Mouse (Mus musculus) heart, postnatal 25 days (tissue): Measurements from ENCODE around the gene C1qa. TPM values are rescaled to one million over a fixed set of nuclear protein-coding genes. Genes with fewer than 3 reads are reported as not detected.

Experiments
- DNase-seq: peaks from one replicate; pipeline ENCODE4 v3.0.0; 2022; ENCODE audit warnings: low spot score
- intact Hi-C: fragments of 180-260 bp; cut with DNase I; formaldehyde crosslinking; loops from one replicate; pipeline ENCODE4 v1.15.1; 2025
- total RNA-seq, 2 experiments: library from RNA; stranded (reverse); gene quantifications; 2 replicates each; pipeline ENCODE4 v1.2.3; 2021

C1qa gene
- total RNA-seq, 2 experiments from 2014 or later: 46.0 to 46.8 TPM

DNA sequence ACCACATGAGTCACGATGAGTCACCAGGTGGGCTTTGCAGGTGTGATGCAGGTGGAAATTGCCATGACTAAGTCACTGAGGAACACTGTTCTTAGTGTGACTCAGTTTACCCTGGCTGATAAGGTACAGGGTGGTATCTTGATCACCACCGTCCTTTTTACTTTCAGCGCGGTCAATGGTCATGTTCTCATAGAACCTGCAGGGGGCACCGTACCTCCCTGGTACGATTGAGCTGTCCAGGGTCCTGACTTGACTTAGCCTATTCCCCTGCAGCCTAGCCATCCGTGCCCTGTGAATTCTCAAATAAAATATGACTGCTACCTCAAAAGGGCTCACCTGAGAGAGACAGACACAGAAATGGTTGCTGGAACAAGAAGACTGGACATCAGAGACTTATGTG, 8.4 kb upstream of the C1qa start:
- DNase-seq: no peak
- intact Hi-C loops: loop anchor here (1.0 kb wide), 1 partner anchor 165 kb away; no protein-coding TSS in a partner anchor

DNA sequence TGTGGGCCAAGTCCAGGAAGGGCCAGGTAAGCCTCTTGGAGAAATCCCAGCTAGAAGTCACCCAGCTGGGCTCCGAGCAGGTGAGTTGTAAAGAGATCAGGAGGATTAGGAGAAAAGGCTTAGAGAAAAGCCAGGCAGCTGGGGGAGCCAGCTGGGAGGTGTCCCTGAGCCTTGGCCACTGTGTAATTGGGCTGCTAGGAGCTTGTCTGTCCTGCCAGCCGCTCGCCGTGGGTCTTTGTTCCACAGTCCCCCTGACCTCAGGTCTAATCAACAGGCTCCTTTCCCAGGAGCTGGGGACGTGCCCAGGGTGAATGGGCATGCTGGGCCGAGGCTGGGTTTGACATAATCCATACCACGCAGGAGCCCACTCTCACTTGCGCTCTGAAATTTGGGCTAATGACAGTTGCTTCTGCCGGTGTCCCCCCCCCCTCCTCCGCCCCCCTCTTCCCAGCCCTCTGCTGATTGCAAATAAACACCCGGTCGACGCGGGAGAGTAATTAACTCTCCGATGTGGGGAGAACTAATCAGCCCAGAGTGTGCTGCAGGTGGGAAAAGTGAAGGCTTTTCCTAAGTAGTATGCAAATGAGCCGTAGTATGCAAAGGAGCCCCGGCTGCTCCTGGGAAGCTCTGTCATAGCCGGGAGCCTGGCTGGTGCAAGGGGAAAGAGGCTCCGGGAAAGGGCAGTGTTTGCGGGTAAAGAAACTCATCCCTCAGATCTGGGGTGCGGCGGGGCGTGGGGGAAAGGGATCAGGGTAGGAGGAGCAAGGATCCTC, 6.3 kb upstream of the C1qa start:
- intact Hi-C loops: no loop called here
- no peak for DNase-seq

DNA sequence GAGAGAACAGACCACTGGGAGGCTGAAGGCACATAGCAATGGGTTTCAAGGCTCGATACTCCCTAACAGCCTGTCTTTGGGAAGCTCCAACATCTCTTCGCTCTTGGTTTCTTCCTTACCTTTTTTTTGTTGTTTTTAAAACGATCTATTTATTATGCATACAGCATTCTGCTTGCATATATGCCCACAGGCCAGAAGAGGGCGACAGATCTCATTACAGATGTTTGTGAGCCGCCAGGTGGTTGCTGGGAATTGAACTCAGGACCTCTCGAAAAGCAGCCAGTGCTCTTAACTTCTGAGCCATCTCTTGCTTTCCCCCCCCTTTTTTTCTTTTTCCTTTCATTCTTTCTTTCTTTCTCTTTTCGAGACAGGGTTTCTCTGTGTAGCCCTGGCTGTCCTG, 551 bp upstream of the C1qa start:
- intact Hi-C loops: no loop called here

DNA sequence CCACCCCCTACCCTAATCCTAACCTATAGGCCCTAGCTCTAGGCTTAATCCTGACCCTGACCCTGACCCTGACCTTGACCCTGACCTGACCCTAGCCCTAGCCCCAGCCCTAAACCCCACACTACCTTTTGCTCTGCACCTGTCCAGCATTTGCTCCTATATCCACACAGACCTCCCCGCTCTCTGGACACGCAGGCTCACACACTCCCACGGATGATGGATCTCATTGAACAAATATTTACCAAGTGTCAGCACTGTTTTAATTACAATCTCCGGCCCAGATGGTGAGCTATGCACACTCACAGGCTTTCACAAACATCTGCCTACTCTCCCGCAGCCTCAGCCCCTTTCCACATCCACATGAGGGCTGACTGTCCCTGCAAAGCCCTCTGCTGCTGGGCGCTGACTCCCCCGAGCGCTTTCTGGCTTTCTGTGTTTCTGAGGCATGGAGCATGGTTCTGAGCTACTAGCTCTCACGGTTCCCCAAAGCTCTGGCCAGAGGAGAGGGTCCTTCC, 462 bp downstream of the C1qa start:
- no peak for DNase-seq
- intact Hi-C loops: no loop called here

More for the DNA sequence above, 551 bp upstream of the C1qa start:
- no peak for DNase-seq

DNA sequence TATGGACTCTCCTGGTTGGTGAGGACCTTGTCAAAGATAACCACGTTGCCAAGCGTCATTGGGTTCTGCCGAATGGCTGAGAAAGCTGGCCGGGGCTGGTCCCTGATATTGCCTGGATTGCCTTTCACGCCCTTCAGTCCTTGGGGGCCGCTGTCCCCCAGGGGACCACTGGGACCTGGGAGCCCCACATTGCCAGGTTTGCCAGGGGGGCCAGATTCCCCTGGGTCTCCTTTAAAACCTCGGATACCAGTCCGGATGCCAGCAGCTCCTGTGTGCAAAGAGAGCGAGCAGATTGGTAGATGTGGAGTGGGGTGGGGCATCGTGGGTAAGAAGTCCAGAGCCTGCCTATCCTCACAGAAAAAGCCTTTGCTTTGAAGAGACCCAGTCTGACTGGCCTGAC, 2.1 kb downstream of the C1qa start:
- DNase-seq: no peak

DNA sequence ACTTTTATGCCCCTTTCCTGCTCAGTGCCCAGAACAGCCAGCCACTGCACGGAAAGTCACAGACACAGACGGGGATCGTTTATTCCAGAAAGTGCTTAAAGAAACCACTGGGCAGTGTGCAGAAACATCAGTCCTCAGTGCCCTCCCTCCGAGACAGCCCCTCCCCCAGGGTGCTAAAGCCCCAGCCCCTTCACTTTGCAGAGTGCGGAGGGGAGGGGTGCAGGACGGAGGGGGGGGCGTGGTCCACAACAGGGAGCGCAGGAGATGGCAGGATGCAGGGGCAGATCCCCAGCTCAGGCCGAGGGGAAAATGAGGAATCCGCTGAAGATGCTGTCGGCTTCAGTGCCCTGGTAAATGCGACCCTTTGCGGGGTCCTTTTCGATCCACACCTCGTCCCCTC, 2.7 kb downstream of the C1qa start:
- intact Hi-C loops: no loop called here
- no peak for DNase-seq

More for the DNA sequence above, 2.1 kb downstream of the C1qa start:
- intact Hi-C loops: no loop called here

DNA sequence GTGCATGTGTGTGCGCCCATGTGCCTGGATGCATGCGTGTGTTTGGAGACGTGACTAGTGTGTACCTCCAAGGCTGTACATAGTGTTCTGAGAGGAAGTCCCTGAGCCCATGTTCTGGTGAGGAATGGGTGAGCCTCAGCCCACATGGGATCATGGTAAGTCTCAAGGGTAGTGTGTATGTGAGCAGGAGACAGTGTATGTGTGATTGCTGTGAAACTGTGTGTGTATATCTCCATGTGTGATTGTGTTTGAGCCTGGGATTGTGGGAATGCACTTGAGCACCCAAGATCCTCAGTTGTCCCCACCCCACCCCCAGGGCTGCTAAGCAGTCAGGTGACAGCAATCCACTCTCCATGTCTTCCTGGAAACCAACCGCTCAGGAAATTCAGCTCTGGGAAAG, 3.8 kb downstream of the C1qa start:
- no peak for DNase-seq
- intact Hi-C loops: loop anchor here (5.0 kb wide), 1 partner anchor 177 kb away; no protein-coding TSS in a partner anchor

DNA sequence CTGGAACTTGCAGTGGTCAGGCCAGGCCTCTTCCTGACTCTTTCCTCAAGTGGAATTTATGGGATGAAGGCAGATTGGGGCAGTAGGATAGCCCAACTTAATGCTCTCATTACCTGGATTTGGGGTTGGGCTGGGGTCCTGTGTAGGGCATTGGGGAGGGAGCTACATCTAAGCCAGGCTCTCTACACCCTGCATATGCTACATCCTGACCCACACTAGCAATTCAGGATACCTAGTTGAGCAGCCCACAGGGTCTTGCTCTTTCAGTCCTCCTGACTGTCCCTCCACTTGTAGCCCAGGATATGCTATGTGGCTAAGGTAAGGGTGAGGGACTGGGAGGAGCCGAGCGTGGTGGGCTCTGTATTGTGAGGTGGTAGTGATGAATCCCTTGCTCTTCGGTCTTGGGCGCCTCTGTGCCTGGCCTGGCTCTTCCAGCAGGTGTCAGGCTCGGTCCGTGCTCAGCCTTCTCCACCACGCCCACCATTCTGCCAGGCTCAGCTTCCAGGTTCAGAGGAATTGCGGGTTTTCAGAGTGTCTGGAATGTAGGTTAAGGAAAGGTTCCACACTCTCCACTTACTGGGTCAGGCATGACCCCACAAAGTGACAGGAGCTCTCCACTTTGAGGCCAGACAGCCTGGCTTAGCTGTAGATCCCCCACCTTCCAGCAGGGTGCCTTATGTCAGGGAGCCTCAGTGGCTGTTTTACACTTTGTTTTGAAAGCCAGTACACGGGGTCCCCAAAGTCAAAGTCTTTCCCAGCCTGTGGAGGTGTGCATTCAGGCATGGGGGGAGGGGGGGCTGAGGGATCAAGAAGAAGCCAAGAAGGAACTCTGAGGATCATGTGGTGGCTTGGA, 4.7 kb downstream of the C1qa start:
- DNase-seq: no peak
- intact Hi-C loops: loop anchor here (5.0 kb wide), 1 partner anchor 178 kb away; no protein-coding TSS in a partner anchor

DNA sequence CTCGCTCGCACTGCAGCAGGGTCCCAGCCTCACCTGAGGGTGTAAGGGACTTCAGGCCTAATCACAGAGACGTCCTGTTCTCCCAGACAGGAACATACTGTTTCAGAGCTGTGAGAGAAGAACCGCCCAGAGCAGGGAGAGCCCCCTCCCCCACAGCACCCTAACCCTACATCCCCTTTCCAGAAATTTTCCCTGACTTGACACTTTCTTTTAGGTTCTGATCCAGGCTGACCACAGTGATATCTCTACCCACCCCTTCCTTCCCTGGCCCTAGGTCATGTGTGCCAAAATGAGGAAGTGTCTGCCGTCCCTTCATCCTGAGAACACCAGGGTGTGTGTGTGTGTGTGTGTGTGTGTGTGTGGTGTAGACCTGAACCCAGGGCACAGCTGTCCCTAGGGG, 5.8 kb downstream of the C1qa start, which contains the start of gene C1qc:
Gene C1qc, minus strand, starts transcription at position 255 of the 400 bp plus-strand sequence.
- no peak for DNase-seq
- intact Hi-C loops: loop anchor here (5.0 kb wide), 1 partner anchor 179 kb away; no protein-coding TSS in a partner anchor

DNA sequence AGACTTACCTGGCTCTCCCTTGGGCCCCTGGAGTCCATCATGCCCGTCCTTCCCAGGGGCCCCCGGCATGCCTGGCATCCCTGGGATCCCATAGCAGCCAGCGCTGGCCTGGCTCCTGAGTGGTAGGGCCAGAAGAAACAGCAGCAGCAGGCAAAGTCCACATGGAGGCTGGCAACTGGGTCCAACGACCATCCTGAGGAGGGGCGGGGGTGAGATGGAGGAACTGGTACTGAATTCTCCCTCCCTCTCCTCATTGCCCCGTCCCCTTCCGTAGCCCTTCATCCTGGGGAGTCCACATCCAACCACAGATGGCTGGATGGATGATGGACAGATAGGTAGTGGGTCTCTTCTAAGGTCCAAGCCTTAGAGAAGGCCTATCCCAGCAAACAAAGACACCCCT, 6.2 kb downstream of the C1qa start:
- no peak for DNase-seq
- intact Hi-C loops: loop anchor here (5.0 kb wide), 1 partner anchor 180 kb away; no protein-coding TSS in a partner anchor

DNA sequence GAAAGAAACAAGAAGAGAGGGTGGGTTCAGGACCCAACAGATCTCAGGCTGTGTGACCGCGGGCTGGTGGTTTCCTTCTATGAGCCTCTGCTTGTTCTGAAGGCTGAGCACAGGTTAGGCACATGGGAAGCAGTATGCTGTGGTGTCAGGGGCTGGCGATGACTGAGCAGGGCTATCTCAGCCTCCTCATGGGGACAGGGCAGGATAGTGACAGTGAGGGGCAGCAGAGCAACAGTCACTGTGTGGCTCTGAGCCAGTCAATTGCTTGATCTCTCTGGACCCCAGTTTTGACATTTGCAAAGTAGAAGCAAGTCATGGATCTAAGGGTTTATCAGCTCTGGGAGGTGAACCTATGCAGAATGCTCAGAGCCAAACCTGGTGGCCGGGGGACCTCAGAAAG, 7.5 kb downstream of the C1qa start:
- no peak for DNase-seq
- intact Hi-C loops: loop anchor here (5.0 kb wide), 1 partner anchor 181 kb away; no protein-coding TSS in a partner anchor

DNA sequence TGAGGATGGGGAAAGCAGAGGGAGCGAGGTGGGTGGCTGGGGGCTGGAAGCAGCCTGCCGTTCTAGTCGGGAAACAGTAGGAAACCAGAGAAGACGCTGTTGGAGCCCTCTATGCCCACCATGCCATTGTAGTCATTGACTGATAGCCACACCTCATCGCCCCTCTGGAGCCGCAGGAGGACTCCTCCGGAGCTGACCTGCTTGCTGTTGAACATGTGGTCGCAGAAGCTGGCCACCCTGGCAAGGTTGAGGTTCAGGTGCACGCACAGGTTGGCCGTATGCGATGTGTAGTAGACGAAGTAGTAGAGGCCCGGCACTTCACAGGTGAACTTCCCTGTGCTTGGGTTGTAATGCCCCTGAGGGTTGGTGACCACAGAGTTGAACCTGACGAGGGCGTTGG, 8.6 kb downstream of the C1qa start:
- no peak for DNase-seq
- intact Hi-C loops: loop anchor here (5.0 kb wide), 1 partner anchor 182 kb away; no protein-coding TSS in a partner anchor

DNA sequence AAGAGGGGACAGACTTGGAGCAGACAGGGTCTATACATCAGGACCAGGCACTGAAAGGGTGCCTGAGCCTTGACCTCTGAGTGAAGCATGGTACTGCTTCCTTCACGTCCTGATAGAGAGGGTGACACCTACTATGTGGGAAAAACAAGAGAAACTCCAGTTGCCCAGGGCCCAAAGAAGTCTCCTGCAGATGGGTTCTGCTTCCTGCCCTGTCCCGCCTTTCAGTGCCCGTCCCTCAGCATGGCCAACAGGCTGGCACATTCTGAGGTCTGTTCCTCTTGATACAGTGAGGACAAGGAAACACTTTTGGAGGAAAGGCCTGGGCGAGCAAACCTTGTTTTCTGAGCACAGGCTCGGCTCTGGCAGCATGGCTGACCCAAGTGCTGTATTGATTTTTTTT, 10.9 kb downstream of the C1qa start:
- intact Hi-C loops: no loop called here
- DNase-seq: no peak

DNA sequence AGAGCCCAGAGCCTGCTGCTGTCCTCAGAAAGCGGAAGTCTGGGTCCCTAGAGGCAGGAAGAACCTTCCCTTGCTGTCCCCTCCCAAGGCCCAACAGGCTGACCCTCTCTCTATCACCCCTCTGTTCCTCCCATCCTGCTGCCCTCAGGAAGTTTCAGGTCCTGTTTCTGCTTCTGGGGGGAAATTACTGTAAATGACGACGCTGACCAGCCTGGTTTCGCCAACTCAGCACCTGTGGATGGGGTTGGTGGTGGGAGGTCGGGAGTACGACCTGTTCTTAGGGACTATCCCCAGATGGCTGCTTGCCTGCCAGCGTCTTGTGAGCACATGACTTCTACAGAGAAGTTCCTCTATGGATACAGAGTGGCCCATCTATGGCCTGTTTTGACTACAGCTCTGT, 12.5 kb downstream of the C1qa start, which contains the start of gene C1qb:
Gene C1qb, minus strand, starts transcription at position 87 of the 400 bp plus-strand sequence.
- intact Hi-C loops: no loop called here
- DNase-seq: no peak

DNA sequence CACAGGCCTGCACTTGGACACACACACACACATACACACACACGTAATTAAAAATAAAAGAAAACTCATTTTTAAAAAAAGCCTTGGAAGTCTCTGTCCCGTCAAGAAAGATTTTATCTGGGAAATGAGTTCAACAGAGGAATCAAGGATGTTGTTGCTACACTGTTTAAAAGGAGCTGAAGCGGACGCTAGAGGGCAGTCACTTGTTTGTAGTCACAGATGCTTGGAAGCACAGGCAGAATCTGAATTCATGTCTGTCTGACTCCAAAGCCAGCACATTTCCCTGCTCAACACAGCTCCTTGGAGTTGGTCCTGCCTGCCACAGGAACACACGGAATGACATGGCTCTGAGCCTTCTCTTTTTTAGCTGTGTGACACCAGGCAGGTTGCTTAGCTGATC, 20.0 kb downstream of the C1qa start:
- DNase-seq: no peak
- intact Hi-C loops: no loop called here

DNA sequence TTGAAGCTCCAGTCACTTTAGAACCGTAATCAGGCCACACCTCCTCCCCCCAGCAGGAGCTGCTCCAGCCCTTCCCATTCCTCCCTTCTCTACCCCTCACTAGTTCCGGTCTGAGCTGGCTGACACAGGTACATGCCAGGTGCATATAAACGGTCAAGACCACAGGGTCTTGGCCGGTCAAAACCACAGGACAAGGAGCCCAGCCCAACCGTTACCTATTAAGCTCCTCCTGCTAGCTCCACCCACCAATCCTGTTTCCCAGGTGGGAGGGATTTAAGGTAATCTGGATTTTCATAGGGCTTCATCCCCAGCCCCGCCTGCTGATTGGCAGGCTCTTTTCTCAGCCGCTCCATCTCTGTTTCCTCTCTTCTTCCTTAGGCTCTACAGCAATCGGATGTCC, 20.4 kb downstream of the C1qa start:
- intact Hi-C loops: no loop called here
- no peak for DNase-seq

DNA sequence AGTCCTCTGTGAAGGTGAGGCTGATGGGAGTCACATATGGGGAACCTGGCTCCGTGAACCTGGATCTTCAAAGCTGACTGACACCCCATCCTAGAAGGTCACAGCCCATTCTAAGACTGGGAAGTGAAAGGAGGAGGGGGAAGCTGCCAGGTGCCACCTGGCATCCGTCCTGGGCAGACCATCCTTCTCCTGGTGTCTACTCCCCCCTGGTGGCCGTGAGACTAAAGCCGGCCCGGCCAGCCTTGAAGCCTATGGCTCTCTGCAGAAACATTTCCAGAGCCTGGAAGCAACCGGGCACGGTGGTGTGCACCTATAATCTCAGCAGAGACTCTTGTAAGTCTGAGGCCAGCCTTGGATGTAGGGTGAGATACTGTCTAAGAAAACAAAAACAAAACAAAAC, 21.6 kb downstream of the C1qa start:
- DNase-seq: no peak
- intact Hi-C loops: no loop called here

DNA sequence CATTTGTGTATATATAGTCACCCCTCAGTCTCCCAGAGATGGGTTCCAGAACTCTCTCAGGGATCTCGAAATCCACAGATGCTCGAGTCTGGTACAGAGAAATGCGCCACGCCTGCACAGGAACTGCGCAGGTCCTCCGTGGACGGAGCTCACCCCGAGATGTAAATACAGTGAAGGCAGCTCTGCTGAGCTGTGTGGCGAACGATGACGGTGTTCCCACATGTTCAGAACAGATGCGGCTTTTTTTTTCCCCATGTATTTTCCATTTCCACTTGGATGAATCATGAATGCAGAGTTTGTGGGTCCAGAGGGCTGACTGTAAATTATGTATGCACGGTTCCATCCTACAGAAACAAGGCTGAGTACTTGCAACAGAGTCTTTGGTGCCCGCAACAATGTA, 23.6 kb downstream of the C1qa start:
- intact Hi-C loops: no loop called here
- DNase-seq: no peak

DNA sequence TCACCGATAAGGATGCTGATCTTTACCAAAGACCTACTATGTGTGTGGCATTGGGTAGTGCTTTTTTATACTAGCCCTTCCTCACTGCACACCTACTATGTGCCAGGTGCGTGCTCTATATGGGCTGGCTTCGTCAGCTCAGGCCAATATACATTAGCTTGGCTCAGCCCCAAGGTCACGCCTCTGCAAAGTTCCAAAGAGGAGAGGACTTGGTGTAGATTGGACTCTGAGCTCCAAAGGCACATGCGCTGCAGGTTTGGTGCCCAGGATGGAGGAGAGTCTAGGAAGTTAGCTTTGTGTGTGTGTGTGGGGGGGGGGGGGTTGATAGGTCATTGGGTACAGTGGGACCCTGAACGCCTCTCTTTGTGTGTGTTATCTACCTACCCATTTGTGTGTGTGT, 30.2 kb downstream of the C1qa start:
- intact Hi-C loops: no loop called here
- DNase-seq: no peak

DNA sequence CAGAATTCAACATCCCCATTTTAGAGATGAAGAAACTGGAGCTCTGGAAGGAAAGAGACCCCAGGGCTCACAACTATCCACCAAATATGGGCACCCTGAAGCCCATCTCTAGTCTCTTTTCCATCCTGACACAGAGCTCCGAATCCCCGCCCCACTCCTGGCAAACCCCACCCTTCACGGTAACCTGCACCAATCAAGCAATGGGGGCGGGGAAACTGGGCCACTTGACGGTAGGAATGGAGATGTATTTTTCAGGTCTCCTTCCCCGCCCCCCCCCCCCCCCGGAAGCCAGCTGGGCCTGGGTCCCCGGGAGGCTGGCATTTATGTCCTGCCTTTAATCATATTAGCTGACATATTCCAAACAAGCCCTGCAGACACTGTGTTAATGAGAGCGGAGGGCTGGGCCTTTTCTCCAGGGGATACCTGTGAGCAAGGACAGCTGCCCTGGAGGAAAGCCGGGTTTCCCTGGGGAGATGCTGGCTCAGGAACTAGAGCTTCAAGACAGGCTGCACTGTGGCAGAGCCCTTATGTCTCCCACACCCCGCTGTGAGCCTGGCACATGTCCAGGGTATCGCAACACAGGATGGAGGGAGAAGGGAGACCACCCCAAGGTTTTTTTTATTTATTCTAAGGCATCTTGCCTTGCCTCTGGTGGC, 30.8 kb downstream of the C1qa start:
- intact Hi-C loops: no loop called here
- DNase-seq: no peak
